Mouse (Mus musculus): ENCODE measurements around the gene Ergic1. TPM values are rescaled to one million over a fixed set of nuclear protein-coding genes. Genes with fewer than 3 reads are reported as not detected.

The Ergic1 gene
- total RNA-seq (2017) = 22.7 and 26.3 TPM in 2 replicates

- peak; percentile 91 for ATAC-seq (ENCODE audit: extremely low read depth, insufficient number of reproducible peaks, low FRiP score, poor library complexity, severe bottlenecking)
Measured at GRCm38 (mm10) chr17:26561290-26561640, at the start of gene Ergic1. Gene Ergic1, plus strand, starts transcription at chr17:26561489.

GRCm38 (mm10) chr17:26511816-26512774, 49.2 kb upstream of the Ergic1 start:
- peak; percentile 17; the same call in 1 of the 2 replicates for ATAC-seq (ENCODE audit: extremely low read depth, insufficient number of reproducible peaks, low FRiP score, poor library complexity, severe bottlenecking)

GRCm38 (mm10) chr17:26512961-26513360, 48.3 kb upstream of the Ergic1 start:
- ATAC-seq (ENCODE audit: extremely low read depth, insufficient number of reproducible peaks, low FRiP score, poor library complexity, severe bottlenecking) = no peak

GRCm38 (mm10) chr17:26513459-26514290, 47.6 kb upstream of the Ergic1 start:
- ATAC-seq (ENCODE audit: extremely low read depth, insufficient number of reproducible peaks, low FRiP score, poor library complexity, severe bottlenecking) = no peak

- ATAC-seq (ENCODE audit: extremely low read depth, insufficient number of reproducible peaks, low FRiP score, poor library complexity, severe bottlenecking) = peak; percentile 80
Measured at GRCm38 (mm10) chr17:26514581-26515030, 46.7 kb upstream of the Ergic1 start.

GRCm38 (mm10) chr17:26515675-26516074, 45.6 kb upstream of the Ergic1 start:
- no peak for ATAC-seq (ENCODE audit: extremely low read depth, insufficient number of reproducible peaks, low FRiP score, poor library complexity, severe bottlenecking)

GRCm38 (mm10) chr17:26518306-26518705, 43.0 kb upstream of the Ergic1 start:
- no peak for ATAC-seq (ENCODE audit: extremely low read depth, insufficient number of reproducible peaks, low FRiP score, poor library complexity, severe bottlenecking)

GRCm38 (mm10) chr17:26522711-26523110, 38.6 kb upstream of the Ergic1 start:
- ATAC-seq (ENCODE audit: extremely low read depth, insufficient number of reproducible peaks, low FRiP score, poor library complexity, severe bottlenecking) = no peak

- no peak for ATAC-seq (ENCODE audit: extremely low read depth, insufficient number of reproducible peaks, low FRiP score, poor library complexity, severe bottlenecking)
Measured at GRCm38 (mm10) chr17:26524316-26524715, 37.0 kb upstream of the Ergic1 start.

- no peak for ATAC-seq (ENCODE audit: extremely low read depth, insufficient number of reproducible peaks, low FRiP score, poor library complexity, severe bottlenecking)
Measured at GRCm38 (mm10) chr17:26524801-26525200, 36.5 kb upstream of the Ergic1 start.

- no peak for ATAC-seq (ENCODE audit: extremely low read depth, insufficient number of reproducible peaks, low FRiP score, poor library complexity, severe bottlenecking)
Measured at GRCm38 (mm10) chr17:26525316-26525715, 36.0 kb upstream of the Ergic1 start.

- no peak for ATAC-seq (ENCODE audit: extremely low read depth, insufficient number of reproducible peaks, low FRiP score, poor library complexity, severe bottlenecking)
Measured at GRCm38 (mm10) chr17:26527291-26527690, 34.0 kb upstream of the Ergic1 start.

- ATAC-seq (ENCODE audit: extremely low read depth, insufficient number of reproducible peaks, low FRiP score, poor library complexity, severe bottlenecking) = no peak
Measured at GRCm38 (mm10) chr17:26528751-26529150, 32.5 kb upstream of the Ergic1 start.

- ATAC-seq (ENCODE audit: extremely low read depth, insufficient number of reproducible peaks, low FRiP score, poor library complexity, severe bottlenecking) = no peak
Measured at GRCm38 (mm10) chr17:26529791-26530241, 31.5 kb upstream of the Ergic1 start.

GRCm38 (mm10) chr17:26530590-26531081, 30.7 kb upstream of the Ergic1 start:
- no peak for ATAC-seq (ENCODE audit: extremely low read depth, insufficient number of reproducible peaks, low FRiP score, poor library complexity, severe bottlenecking)

GRCm38 (mm10) chr17:26531395-26532027, 29.8 kb upstream of the Ergic1 start:
- peak; percentile 42 for ATAC-seq (ENCODE audit: extremely low read depth, insufficient number of reproducible peaks, low FRiP score, poor library complexity, severe bottlenecking)

GRCm38 (mm10) chr17:26532476-26533045, 28.7 kb upstream of the Ergic1 start:
- peak; percentile 43 for ATAC-seq (ENCODE audit: extremely low read depth, insufficient number of reproducible peaks, low FRiP score, poor library complexity, severe bottlenecking)

GRCm38 (mm10) chr17:26533871-26534372, 27.4 kb upstream of the Ergic1 start:
- ATAC-seq (ENCODE audit: extremely low read depth, insufficient number of reproducible peaks, low FRiP score, poor library complexity, severe bottlenecking) = peak; percentile 28
